Mouse (Mus musculus): ENCODE measurements around the gene Gmpr.

DNA sequence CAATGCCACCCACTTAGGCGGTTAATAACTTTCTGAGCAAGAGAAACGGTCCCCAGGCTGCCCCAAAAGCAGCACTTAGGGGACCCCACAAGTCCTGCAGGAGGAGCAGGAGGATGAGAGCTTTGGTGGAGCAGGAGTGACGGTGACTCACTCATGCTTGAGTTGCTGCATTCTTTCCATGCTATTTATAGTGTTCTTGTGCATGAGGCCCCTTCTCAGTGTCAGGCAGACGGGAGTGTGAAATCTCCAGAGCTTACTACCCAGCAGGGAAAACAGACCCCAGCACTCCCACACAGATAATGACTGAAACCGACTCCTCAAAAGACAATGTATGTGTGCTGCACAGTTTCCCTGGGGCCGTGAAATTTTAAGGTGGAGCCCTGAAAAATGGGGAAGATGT is 23.5 kb downstream of the Gmpr start:
- no peak for TF ChIP-seq CTCF (IDR thresholded peaks at IDR 0.05; ENCODE audit: extremely low read depth, insufficient read depth, insufficient read length, insufficient replicate concordance)
- TF ChIP-seq POLR2A (IDR thresholded peaks at IDR 0.05; ENCODE audit: low read depth, low read length) = no peak
